Mouse (Mus musculus) spleen, adult 18-20 months (tissue): ENCODE measurements around the gene Pdzd3.

Experiments used
- DNase-seq, 2 experiments: peaks; one replicate each; pipeline ENCODE4 v3.0.0; 2022; ENCODE audit warnings: mixed read lengths in 2 of 2

The Pdzd3 gene

GRCm38 (mm10) chr9:44249181-44250146, 1.8 kb downstream of the Pdzd3 start:
- DNase-seq: peak; percentile 41 to 52

- DNase-seq: no peak
Measured at GRCm38 (mm10) chr9:44247907-44248306, 3.4 kb downstream of the Pdzd3 start.

- DNase-seq: no peak
Measured at GRCm38 (mm10) chr9:44243621-44244020, 7.7 kb downstream of the Pdzd3 start.

- no peak for DNase-seq
Measured at GRCm38 (mm10) chr9:44241418-44241817, 9.9 kb downstream of the Pdzd3 start.

GRCm38 (mm10) chr9:44240911-44241310, 10.4 kb downstream of the Pdzd3 start:
- no peak for DNase-seq

- DNase-seq: no peak
Measured at GRCm38 (mm10) chr9:44240399-44240798, 10.9 kb downstream of the Pdzd3 start, which contains the start of gene Ccdc153. Ccdc153 (plus strand) TSS chr9:44240676.

GRCm38 (mm10) chr9:44239447-44239846, 11.8 kb downstream of the Pdzd3 start:
- DNase-seq: peak in 1 of 2 experiments; percentile 52

GRCm38 (mm10) chr9:44238501-44239190, 12.6 kb downstream of the Pdzd3 start:
- DNase-seq: no peak

GRCm38 (mm10) chr9:44237128-44237527, 14.1 kb downstream of the Pdzd3 start:
- no peak for DNase-seq

- DNase-seq: no peak
Measured at GRCm38 (mm10) chr9:44236601-44237000, 14.7 kb downstream of the Pdzd3 start.

- peak; percentile 69 to 74 for DNase-seq
Measured at GRCm38 (mm10) chr9:44234479-44235427, 16.5 kb downstream of the Pdzd3 start.

GRCm38 (mm10) chr9:44233802-44234478, 17.3 kb downstream of the Pdzd3 start, which contains the start of gene Cbl:
Cbl (minus strand) TSS chr9:44234049.
- peak; percentile 96 to 97 for DNase-seq

- peak; percentile 32 to 41 for DNase-seq
Measured at GRCm38 (mm10) chr9:44233021-44233801, 18.1 kb downstream of the Pdzd3 start.

- no peak for DNase-seq
Measured at GRCm38 (mm10) chr9:44231609-44232008, 19.7 kb downstream of the Pdzd3 start.

GRCm38 (mm10) chr9:44225993-44226392, 25.3 kb downstream of the Pdzd3 start:
- DNase-seq: no peak

- DNase-seq: no peak
Measured at GRCm38 (mm10) chr9:44213538-44213937, 37.7 kb downstream of the Pdzd3 start.

- DNase-seq: no peak
Measured at GRCm38 (mm10) chr9:44212406-44212805, 38.9 kb downstream of the Pdzd3 start.

- DNase-seq: no peak
Measured at GRCm38 (mm10) chr9:44209416-44209815, 41.9 kb downstream of the Pdzd3 start.

GRCm38 (mm10) chr9:44207840-44208239, 43.4 kb downstream of the Pdzd3 start:
- no peak for DNase-seq

- no peak for DNase-seq
Measured at GRCm38 (mm10) chr9:44200458-44200857, 50.8 kb downstream of the Pdzd3 start.

GRCm38 (mm10) chr9:44199580-44199979, 51.7 kb downstream of the Pdzd3 start:
- no peak for DNase-seq
